ENCODE assay signal across 17 mouse cellular contexts in the genomic region with DNA sequence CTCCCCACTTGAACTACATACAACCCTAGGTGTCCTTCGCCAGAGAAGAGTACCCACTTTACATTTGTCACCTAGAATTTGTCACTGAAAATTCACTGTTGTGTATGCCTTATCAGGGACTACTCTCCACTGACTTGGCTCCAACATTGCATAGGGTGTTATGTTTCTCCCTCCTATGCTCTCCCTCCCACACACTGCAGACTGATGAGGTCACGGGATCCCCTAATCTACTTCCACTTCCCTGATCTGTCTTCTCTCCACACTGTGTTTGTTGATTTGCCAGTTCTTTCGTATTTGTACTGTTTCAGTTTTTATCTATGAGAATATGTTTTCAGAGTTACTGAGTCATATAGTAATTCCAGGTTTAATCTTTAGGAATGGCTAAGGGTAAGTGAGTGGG.
DNase-seq lines count a peak whose midpoint lies in the region; ATAC-seq and TF ChIP-seq lines count a peak whose summit lies in the region.
"Had no signal": no experiment of that assay in that cellular context is flagged by ENCODE, and none has a peak within 500 bp of the region (broad histone marks: within the 10 kb centered on the region; RNA-seq: fewer than 3 reads in every experiment).

No protein-coding gene starts in this region.

- H3K27ac ChIP-seq in heart, embryonic 11.5 days (ENCODE audit: low read depth, low read length) = peak overlapping the region; percentile 42; the same call in 1 of the 2 replicates
- H3K27ac ChIP-seq in heart, embryonic 15.5 days = peak overlapping the region; percentile 37
- no peak overlapping the region for H3K27ac ChIP-seq in hindbrain, postnatal 0 days
- no peak overlapping the region for H3K27ac ChIP-seq in hindbrain, embryonic 10.5 days
- H3K27ac ChIP-seq: embryonic facial prominence, embryonic 15.5 days; lung, embryonic 15.5 days; midbrain, embryonic 10.5 days had no signal

- H3K36me3 ChIP-seq in heart, embryonic 11.5 days (ENCODE audit: control insufficient read depth, insufficient read depth, low read length) = no peaks in the 10 kb centered on the region
- H3K36me3 ChIP-seq in heart, embryonic 15.5 days = no peaks in the 10 kb centered on the region
- H3K36me3 ChIP-seq in hindbrain, postnatal 0 days (ENCODE audit: insufficient read depth, low read length) = no peaks in the 10 kb centered on the region
- H3K36me3 ChIP-seq in hindbrain, embryonic 10.5 days = no peaks in the 10 kb centered on the region
- H3K36me3 ChIP-seq: embryonic facial prominence, embryonic 15.5 days; lung, embryonic 15.5 days; midbrain, embryonic 10.5 days had no signal

- no peaks in the 10 kb centered on the region for H3K9me3 ChIP-seq in heart, embryonic 11.5 days (replicated peaks; ENCODE audit: control insufficient read depth, low read length)
- no peaks in the 10 kb centered on the region for H3K9me3 ChIP-seq in heart, embryonic 15.5 days (replicated peaks)
- no peaks in the 10 kb centered on the region for H3K9me3 ChIP-seq in hindbrain, postnatal 0 days (ENCODE audit: low read length)
- no peaks in the 10 kb centered on the region for H3K9me3 ChIP-seq in hindbrain, embryonic 10.5 days
- H3K9me3 ChIP-seq: embryonic facial prominence, embryonic 15.5 days; lung, embryonic 15.5 days; midbrain, embryonic 10.5 days had no signal

- peaks cover 6% of the 10 kb centered on the region; the same call in 1 of the 2 replicates for H3K4me1 ChIP-seq in heart, embryonic 11.5 days (ENCODE audit: control insufficient read depth, insufficient read depth, low read length)
- H3K4me1 ChIP-seq in heart, embryonic 15.5 days (replicated peaks) = peaks cover 9% of the 10 kb centered on the region
- no peaks in the 10 kb centered on the region for H3K4me1 ChIP-seq in hindbrain, postnatal 0 days (ENCODE audit: insufficient read depth, low read length)
- no peaks in the 10 kb centered on the region for H3K4me1 ChIP-seq in hindbrain, embryonic 10.5 days (replicated peaks)
- H3K4me1 ChIP-seq: embryonic facial prominence, embryonic 15.5 days; lung, embryonic 15.5 days; midbrain, embryonic 10.5 days had no signal

- intact Hi-C loops in heart, postnatal 36 days (cut with DNase I) = no loop called here

- no peak overlapping the region for H3K4me2 ChIP-seq in heart, embryonic 11.5 days
- H3K4me2 ChIP-seq in heart, embryonic 15.5 days = peak overlapping the region; percentile 32
- H3K4me2 ChIP-seq in hindbrain, postnatal 0 days (ENCODE audit: low read depth, low read length) = no peak overlapping the region
- H3K4me2 ChIP-seq: embryonic facial prominence, embryonic 15.5 days; lung, embryonic 15.5 days had no signal

- no peak for DNase-seq in heart, postnatal 36 days
- peak; percentile 26 for DNase-seq in lung, postnatal 36 days
- no peak for DNase-seq in lung, postnatal 10 days
- no peak for DNase-seq in urinary bladder, postnatal 4 days (ENCODE audit: low spot score in 2 of 2)
- DNase-seq in hindbrain, postnatal 0 days (ENCODE audit: low spot score) = no peak
- DNase-seq in hindbrain, embryonic 10.5 days (ENCODE audit: low spot score) = no peak
- DNase-seq: cerebellum, adult 9-11 months; embryo, embryonic 11 days; gastrocnemius, postnatal 10 days; right cerebral cortex, postnatal 25 days; thymus, postnatal 4 days had no signal

- no peak overlapping the region for H3K9ac ChIP-seq in heart, embryonic 11.5 days (ENCODE audit: low read depth, low read length)
- no peak overlapping the region for H3K9ac ChIP-seq in heart, embryonic 15.5 days
- no peak overlapping the region for H3K9ac ChIP-seq in hindbrain, postnatal 0 days (replicated peaks; ENCODE audit: low read length)
- H3K9ac ChIP-seq: embryonic facial prominence, embryonic 15.5 days; lung, embryonic 15.5 days had no signal

- ATAC-seq in heart, embryonic 11.5 days (replicated peaks; ENCODE audit: insufficient number of reproducible peaks, low FRiP score, low TSS enrichment) = peak; percentile 84
- peak; percentile 92 for ATAC-seq in heart, embryonic 15.5 days (replicated peaks; ENCODE audit: insufficient number of reproducible peaks, insufficient read depth, low FRiP score, low read depth)
- ATAC-seq in hindbrain, postnatal 0 days = no peak
- ATAC-seq: inflammation-experienced regulatory T-cells, adult 6 months had no signal

- TF ChIP-seq CTCF in hindbrain, postnatal 0 days (IDR thresholded peaks at IDR 0.05; ENCODE audit: low read depth) = no peak

- 22% methylated on average over 3 of the region's 3 CpGs for WGBS in heart, embryonic 11.5 days (ENCODE audit: insufficient replicate concordance)
- 18% methylated on average over 3 of the region's 3 CpGs for WGBS in heart, embryonic 15.5 days
- 88% methylated on average over 3 of the region's 3 CpGs for WGBS in hindbrain, postnatal 0 days
- WGBS in hindbrain, embryonic 10.5 days = 84% methylated on average over 3 of the region's 3 CpGs

- no peak overlapping the region for H3K4me3 ChIP-seq in heart, embryonic 11.5 days (ENCODE audit: low read depth, low read length)
- H3K4me3 ChIP-seq in heart, embryonic 15.5 days = no peak overlapping the region
- no peak overlapping the region for H3K4me3 ChIP-seq in hindbrain, postnatal 0 days (ENCODE audit: low read length)
- H3K4me3 ChIP-seq in hindbrain, embryonic 10.5 days = no peak overlapping the region
- H3K4me3 ChIP-seq: embryonic facial prominence, embryonic 15.5 days; lung, embryonic 15.5 days; midbrain, embryonic 10.5 days had no signal

- no peaks in the 10 kb centered on the region for H3K27me3 ChIP-seq in heart, embryonic 11.5 days (ENCODE audit: control insufficient read depth, insufficient read depth, low read length)
- H3K27me3 ChIP-seq in heart, embryonic 15.5 days = no peaks in the 10 kb centered on the region
- no peaks in the 10 kb centered on the region for H3K27me3 ChIP-seq in hindbrain, postnatal 0 days (ENCODE audit: insufficient read depth, low read length)
- H3K27me3 ChIP-seq in hindbrain, embryonic 10.5 days (ENCODE audit: insufficient read depth, poor library complexity, severe bottlenecking) = no peaks in the 10 kb centered on the region
- H3K27me3 ChIP-seq: embryonic facial prominence, embryonic 15.5 days; lung, embryonic 15.5 days had no signal

Comparison
In these comparisons a context has a peak if more than half of its experiments do, and no peak if none do; other contexts are left out.
1. H3K27ac ChIP-seq: peak in heart, embryonic 11.5 days (single experiment) and heart, embryonic 15.5 days (single experiment); none in hindbrain, postnatal 0 days (single experiment) and hindbrain, embryonic 10.5 days (single experiment).